Mouse (Mus musculus) midbrain, embryonic 13.5 days (tissue): ENCODE results near the gene Gm28308. TPM values are rescaled to one million over a fixed set of nuclear protein-coding genes. Genes with fewer than 3 reads are reported as not detected.

Experiments
- ATAC-seq: fragments of 200-750 bp; cut with Nextera tagmentation; 2 replicates; pipeline ENCODE4 v1.8.0; 2017; ENCODE audit warnings: mild to moderate bottlenecking, moderate TSS enrichment, moderate library complexity
- H3K27ac ChIP-seq: fragments of 300-500 bp; sonication (generic); 2 replicates; pipeline ENCODE4 v1.5.1; 2015; ENCODE audit warnings: inconsistent platforms, mild to moderate bottlenecking, moderate library complexity
- H3K27me3 ChIP-seq: fragments of 300-500 bp; sonication (generic); 2 replicates; pipeline ENCODE4 v1.6.1; 2015; ENCODE audit warnings: mild to moderate bottlenecking, inconsistent platforms
- H3K36me3 ChIP-seq: fragments of 300-500 bp; sonication (generic); 2 replicates; pipeline ENCODE4 v1.6.1; 2015; ENCODE audit warnings: mild to moderate bottlenecking, inconsistent platforms
- H3K4me1 ChIP-seq: fragments of 300-500 bp; sonication (generic); replicated peaks from 2 replicates; pipeline ENCODE4 v1.6.1; 2015; ENCODE audit warnings: inconsistent platforms
- H3K4me2 ChIP-seq: fragments of 300-500 bp; sonication (generic); replicated peaks from 2 replicates; pipeline ENCODE4 v1.6.1; 2015; ENCODE audit warnings: moderate library complexity, mild to moderate bottlenecking, inconsistent platforms
- H3K4me3 ChIP-seq: fragments of 300-500 bp; sonication (generic); replicated peaks from 2 replicates; pipeline ENCODE4 v1.5.1; 2015; ENCODE audit warnings: mild to moderate bottlenecking, inconsistent platforms
- H3K9ac ChIP-seq: fragments of 300-500 bp; sonication (generic); replicated peaks from 2 replicates; pipeline ENCODE4 v1.6.1; 2015; ENCODE audit warnings: mild to moderate bottlenecking, inconsistent platforms
- H3K9me3 ChIP-seq: fragments of 300-500 bp; sonication (generic); 2 replicates; pipeline ENCODE4 v1.6.1; 2016; ENCODE audit warnings: mild to moderate bottlenecking, inconsistent platforms
- WGBS: fragments of 180-500 bp; shearing (Covaris S2); methylation state at CpG from one replicate; pipeline ENCODE4 v1.1.7; 2015; 5-methylcytosine and 5-hydroxymethylcytosine counted together
- polyA plus RNA-seq: library from polyadenylated mRNA; unstranded; fragments of >200 nt; fragmentation: Nextera tagmentation; extraction: Ambion mirVana; gene quantifications from 2 replicates; pipeline ENCODE4 v1.2.1, GENCODE M21; 2015

Gene Gm28308
- polyA plus RNA-seq, 1 experiment from 2014 or later: not detected

DNA sequence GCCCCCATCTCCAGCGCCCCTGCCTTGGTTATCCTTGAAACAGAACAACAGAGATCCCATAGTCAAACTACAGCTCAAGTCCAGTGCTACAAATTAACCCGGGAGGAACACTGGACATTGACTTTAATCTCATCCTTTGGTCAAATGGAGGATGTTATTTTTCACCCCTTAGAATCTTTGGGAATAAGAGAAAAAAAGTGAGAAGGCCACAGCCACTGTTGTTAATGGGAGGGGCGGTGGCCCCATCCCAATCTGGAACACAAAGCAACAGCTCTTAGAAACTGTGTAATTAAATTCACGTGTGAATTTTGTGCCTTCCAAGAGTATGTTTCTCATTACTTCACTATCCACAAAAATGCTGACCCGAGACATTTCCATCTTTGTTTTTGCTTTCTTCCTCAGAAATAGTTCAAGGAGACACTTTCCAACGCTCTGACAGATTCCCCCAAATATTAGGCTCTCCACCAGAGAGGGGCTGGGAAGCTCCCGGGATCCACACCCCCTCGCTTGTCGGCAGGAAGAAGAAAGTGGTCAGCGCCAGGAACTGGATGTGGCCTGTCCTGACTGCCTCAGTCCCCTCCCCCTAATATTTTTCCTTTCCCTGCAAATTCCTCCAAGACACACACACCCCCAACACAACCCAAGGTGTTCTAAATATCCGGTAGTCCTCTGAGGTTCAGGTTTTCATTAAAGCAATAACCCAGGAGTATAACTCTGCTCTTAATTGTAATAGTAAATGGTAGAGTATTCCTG lies 14.5 kb upstream of the Gm28308 start:
- Histone ChIP-seq H3K36me3 (no peaks in the 10 kb centered on the region), H3K4me1 (no peaks in the 10 kb centered on the region), H3K9ac (no peak overlapping the region), H3K9me3 (no peaks in the 10 kb centered on the region), H3K4me3 (no peak overlapping the region), H3K4me2 (no peak overlapping the region), H3K27ac (no peak overlapping the region), H3K27me3 (peaks cover 97% of the 10 kb centered on the region)
- 2% methylated on average over 11 of the region's 11 CpGs for WGBS
- no peak for ATAC-seq

DNA sequence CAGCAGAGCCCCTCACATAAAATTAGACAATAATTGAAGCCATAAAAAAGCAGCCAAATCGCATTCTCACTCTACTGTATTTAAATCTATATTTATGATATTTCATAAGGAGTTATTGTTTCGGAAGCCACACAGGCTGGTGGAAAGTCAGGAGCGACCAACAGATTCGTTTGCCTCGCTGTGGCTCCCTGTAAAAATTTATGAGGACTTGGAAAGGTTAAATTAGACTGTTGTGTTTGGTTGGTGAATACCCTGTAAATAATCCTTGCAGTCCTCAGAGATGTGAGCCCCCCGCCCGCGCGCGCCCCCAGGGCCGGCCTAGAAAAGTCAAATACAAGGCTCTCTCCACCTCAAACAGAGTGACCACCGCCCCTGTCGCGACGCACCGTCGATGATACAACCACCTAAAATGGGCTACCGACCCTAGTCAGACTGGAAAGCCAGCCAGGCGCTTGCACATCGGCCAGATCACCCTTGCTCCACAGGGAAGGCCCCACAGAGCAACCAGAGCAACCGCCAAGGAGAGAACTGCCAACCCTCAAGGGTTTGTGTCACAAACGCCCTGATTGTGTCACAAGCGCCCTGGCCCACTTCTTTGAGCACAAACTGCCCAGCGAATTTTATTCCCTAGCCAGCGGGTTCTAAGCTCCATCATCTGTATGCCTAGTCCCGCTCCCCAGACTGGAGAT lies 13.6 kb upstream of the Gm28308 start:
- 3% methylated on average over 26 of the region's 26 CpGs for WGBS
- H3K9ac ChIP-seq: no peak overlapping the region
- no peaks in the 10 kb centered on the region for H3K36me3 ChIP-seq
- H3K4me2 ChIP-seq: no peak overlapping the region
- H3K27ac ChIP-seq: no peak overlapping the region
- ATAC-seq: no peak
- H3K9me3 ChIP-seq: no peaks in the 10 kb centered on the region
- no peaks in the 10 kb centered on the region for H3K4me1 ChIP-seq
- peaks cover 97% of the 10 kb centered on the region for H3K27me3 ChIP-seq
- no peak overlapping the region for H3K4me3 ChIP-seq

DNA sequence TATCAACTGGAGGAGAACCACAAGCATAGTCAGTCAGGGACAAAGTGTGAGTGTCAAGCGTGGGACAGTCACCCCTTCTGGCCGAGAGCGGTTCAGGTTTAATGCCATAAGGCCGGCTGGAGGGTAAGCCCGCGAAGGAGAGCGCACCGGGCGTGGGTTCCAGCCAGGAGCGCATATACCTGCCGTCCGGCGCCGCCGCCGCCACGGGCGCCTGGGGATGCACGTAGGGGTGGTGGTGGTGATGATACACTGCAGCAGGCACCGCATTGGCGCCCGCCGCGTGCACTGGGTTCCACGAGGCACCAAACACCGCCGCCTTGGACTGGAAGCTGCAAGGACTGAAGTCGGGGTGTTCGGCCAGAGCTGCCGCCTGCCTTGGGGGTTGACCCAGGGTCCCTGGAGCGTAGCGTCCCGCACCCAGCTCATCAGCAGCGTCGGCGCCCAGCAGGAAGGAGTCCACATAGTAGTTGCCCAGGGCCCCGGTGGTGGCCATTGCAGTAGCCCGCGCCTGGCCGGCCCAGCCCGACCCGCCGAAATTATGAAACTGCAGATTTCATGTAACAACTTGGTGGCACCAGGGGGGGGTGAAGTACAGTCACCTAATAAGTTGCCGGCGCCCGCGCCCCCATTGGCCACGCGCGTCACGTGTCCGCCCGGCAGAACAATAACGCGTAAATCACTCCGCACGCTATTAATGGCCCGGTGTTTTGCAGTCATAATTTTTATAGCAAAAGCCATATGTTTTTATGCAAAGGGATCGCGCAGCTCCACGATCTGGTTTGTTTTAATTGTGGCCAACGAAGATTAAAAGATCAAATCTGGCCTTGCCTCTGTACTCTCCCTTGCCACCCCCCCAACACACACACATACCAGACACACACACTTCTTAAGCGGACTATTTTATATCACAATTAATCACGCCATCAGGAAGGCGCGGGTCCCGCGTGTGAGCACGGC lies 12.8 kb upstream of the Gm28308 start:
- 3% methylated on average over 69 of the region's 69 CpGs for whole genome bisulfite sequencing
- Histone ChIP-seq H3K4me1 (peaks cover 4% of the 10 kb centered on the region), H3K36me3 (no peaks in the 10 kb centered on the region), H3K9me3 (no peaks in the 10 kb centered on the region), H3K9ac (no peak overlapping the region), H3K4me3 (no peak overlapping the region), H3K4me2 (no peak overlapping the region), H3K27ac (no peak overlapping the region), H3K27me3 (peaks cover 99% of the 10 kb centered on the region)
- ATAC-seq: no peak

DNA sequence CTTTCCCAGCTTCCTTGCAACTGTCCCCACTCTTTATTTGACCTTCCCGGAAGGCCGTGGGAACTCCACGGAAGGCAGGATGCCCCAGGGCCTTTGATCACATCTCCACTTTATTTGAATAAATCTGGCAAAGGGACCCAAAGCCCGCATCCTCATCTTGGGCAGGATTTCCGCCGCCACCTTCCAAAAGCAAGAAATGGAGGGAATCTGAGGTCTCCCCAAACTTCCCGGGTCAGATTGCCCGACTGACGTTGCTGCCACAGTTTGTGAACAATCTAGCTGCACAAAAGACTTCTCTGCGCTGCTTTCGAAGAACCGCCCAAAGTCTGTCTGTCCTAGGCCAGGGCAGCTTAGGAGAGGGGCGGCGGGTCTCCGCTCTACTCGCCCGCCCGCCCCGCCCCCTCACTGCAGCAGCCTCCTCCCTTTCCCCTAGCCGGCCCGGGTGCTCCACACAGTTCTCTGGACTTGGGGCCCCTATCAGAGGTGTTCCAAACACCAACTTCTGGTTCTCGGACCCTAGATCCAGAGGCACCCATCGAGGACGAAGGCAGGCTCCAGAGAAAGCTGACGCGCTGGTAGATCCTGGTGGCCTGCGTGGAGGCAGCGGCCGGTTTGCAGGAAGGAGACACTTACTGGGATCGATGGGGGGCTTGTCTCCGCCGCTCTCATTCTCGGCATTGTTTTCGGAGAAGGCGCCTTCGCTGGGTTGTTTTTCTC lies 11.9 kb upstream of the Gm28308 start:
- Histone ChIP-seq H3K36me3 (no peaks in the 10 kb centered on the region), H3K27ac (no peak overlapping the region), H3K9ac (no peak overlapping the region), H3K4me1 (peaks cover 4% of the 10 kb centered on the region), H3K9me3 (no peaks in the 10 kb centered on the region), H3K4me2 (no peak overlapping the region), H3K27me3 (peaks cover 99% of the 10 kb centered on the region), H3K4me3 (no peak overlapping the region)
- ATAC-seq: no peak
- 2% methylated on average over 36 of the region's 36 CpGs for WGBS

DNA sequence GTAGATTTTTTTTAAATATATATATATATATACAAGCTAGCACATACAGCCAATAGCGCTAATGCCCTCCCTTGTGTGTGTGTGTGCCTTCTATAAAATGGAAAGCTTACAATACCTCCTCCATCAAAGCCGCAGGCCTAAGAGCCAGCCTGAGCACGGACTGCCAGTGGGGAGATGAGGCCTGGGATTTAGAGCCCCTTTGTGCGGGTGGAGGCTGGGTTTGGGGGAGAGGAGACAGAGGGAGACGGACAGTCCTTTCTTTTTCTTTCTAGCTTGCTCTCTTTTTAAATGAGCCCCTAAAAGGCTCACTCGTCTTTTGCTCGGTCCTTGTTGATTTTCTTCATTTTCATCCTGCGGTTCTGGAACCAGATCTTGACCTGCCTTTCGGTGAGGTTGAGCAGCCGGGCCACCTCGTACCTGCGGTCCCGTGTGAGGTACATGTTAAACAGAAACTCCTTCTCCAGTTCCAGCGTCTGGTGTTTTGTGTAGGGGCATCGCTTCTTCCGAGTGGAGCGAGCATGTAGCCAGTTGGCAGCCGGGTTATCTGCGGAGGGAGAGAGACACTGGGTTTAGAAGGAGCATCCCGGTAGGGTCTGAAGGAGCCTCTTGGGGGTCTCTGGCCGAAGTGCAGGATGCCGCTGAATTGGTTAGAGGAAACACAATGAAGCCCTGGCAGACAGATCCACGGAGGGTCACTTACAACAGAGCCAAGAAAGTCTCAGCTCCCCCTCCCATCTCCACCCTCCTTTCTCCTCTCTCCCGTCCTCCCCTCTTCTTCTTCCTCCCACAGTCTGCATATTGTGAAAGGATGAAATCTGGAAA lies 11.0 kb upstream of the Gm28308 start:
- Histone ChIP-seq H3K4me3 (no peak overlapping the region), H3K9me3 (no peaks in the 10 kb centered on the region), H3K27me3 (peaks cover 99% of the 10 kb centered on the region), H3K36me3 (no peaks in the 10 kb centered on the region), H3K4me2 (no peak overlapping the region), H3K4me1 (peaks cover 4% of the 10 kb centered on the region), H3K27ac (no peak overlapping the region), H3K9ac (no peak overlapping the region)
- ATAC-seq: no peak
- 1% methylated on average over 24 of the region's 24 CpGs for WGBS

DNA sequence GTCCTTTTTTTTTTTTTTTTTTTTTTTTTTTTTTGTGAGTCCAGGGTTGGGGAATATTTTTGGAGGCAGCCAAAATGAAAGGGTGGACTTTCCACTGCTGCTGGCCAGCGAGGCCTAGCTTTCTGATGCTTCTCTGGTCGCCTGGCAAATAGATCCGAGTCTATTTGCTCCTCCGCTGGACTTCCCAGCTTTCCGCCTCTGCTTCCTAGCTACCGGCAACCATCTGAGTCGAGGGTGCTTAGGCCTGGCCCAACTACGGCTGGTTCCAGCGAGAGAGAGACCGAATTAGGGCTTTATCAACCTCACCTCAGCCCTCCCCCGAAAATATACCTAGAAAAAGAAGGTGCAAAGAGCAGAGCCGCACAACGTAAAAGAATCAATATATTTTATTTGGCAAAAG lies 9.6 kb upstream of the Gm28308 start:
- H3K4me1 ChIP-seq: peaks cover 4% of the 10 kb centered on the region
- H3K9me3 ChIP-seq: no peaks in the 10 kb centered on the region
- no peak overlapping the region for H3K4me3 ChIP-seq
- H3K9ac ChIP-seq: no peak overlapping the region
- peaks cover 100% of the 10 kb centered on the region for H3K27me3 ChIP-seq
- ATAC-seq: no peak
- no peak overlapping the region for H3K4me2 ChIP-seq
- no peaks in the 10 kb centered on the region for H3K36me3 ChIP-seq
- H3K27ac ChIP-seq: no peak overlapping the region
- WGBS: 11% methylated on average over 13 of the region's 13 CpGs

DNA sequence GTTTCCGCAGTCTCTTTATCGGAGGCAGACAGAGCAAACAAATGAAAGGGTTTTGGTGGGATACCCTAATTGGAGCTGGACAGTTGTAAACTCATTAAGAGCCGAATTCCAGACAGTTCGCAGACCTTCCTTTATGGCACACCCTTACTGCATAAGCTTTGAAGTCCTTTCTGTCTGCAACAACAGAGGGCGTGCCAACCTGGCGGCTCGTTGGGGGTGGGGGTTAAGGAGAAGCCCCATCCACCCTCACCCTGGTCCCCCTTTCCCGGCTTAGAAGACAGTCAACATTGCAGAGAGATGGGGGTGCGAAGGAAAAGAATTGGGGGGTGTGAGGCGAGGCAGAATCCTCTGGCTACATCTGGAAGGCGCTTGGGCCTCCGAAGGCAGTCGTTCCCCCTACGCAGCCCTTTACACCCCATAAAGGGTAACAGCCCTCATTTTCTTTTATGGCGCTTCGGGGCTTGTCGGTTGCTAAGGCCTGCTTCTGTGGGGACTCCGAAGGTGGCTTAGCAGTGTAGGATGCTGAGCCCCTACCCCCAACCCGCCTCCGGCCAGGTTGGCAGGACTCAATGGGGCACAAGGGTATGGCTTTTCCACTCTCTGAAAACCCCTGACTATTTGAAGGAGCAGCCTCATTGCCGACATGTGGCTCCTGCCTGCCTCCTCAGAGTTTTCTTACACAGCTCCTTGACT lies 9.0 kb upstream of the Gm28308 start:
- H3K27ac ChIP-seq: no peak overlapping the region
- no peak overlapping the region for H3K9ac ChIP-seq
- H3K4me1 ChIP-seq: peaks cover 9% of the 10 kb centered on the region
- H3K4me2 ChIP-seq: peak overlapping the region; percentile 67
- peak; percentile 48 for ATAC-seq
- peak overlapping the region; percentile 44; the same call in 1 of the 2 replicates for H3K4me3 ChIP-seq
- 7% methylated on average over 21 of the region's 21 CpGs for WGBS
- H3K36me3 ChIP-seq: no peaks in the 10 kb centered on the region
- H3K9me3 ChIP-seq: no peaks in the 10 kb centered on the region
- peaks cover 100% of the 10 kb centered on the region for H3K27me3 ChIP-seq

DNA sequence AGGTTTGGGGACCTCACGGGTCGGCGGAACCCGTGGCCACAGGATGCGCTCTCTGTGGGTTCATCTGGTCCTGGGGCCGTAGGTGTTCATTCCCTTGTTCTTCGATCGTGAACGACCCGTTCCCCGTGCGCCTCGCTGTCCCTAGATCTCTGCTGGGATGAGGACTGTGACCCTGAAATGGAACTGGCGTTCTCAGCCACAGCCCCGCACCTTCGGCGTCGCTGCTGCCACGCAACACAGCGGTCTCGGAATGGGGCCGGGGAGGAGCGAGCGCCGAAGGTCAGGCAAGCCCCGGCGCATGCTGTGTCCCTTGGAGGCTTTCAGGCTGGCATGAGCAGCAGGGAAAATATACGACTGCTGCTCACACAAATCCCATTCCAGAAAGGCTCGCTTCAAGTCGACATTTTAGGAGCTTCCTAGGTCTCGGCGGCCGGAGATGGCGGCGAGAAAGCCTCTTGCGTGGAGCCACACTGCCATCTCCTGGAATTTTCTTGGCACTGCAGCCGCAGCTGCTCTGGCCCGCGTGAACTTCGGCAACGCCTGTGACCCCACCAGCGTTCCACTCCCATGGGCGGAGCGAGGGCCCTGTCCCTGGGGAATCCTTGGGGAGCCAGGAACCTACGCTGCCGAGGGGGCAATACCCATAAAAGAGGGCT lies 8.3 kb upstream of the Gm28308 start, which contains the start of gene Hoxa7:
Hoxa7 (minus strand) TSS at position 518 of the 656 bp plus-strand sequence.
- ATAC-seq: peak; percentile 76
- Histone ChIP-seq H3K36me3 (no peaks in the 10 kb centered on the region), H3K4me2 (peak within 1 kb of the TSS; percentile 67), H3K27ac (no peak within 1 kb of the TSS), H3K9ac (peak within 1 kb of the TSS; percentile 59; the same call in 1 of the 2 replicates), H3K4me3 (peak within 1 kb of the TSS; percentile 44), H3K27me3 (peaks cover 100% of the 10 kb centered on the region), H3K9me3 (no peaks in the 10 kb centered on the region), H3K4me1 (peaks cover 13% of the 10 kb centered on the region)
- 1% methylated on average over 46 of the region's 46 CpGs for WGBS

DNA sequence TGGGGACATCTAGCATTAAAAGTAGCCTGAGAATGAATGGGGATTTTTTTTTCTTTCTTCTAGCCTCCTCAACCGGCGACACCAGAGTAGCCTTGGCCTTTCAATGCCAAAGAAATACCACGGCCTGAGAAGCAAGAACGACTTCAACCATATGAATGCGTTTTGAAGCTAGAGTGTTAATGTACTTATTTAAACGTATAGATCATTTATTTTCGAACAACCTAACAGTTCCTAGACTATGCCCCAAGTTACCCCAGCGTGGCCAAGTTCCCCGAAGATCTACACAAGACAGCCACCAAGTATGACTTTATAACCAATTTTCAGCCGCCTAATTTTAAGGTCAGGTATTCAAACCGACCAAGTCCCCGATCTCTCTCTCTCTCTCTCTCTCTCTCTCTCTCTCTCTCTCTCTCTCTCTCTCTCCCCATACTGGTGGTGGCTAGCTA lies 7.7 kb upstream of the Gm28308 start:
- 6% methylated on average over 12 of the region's 12 CpGs for WGBS
- H3K4me3 ChIP-seq: peak overlapping the region; percentile 44; the same call in 1 of the 2 replicates
- no peaks in the 10 kb centered on the region for H3K36me3 ChIP-seq
- no peaks in the 10 kb centered on the region for H3K9me3 ChIP-seq
- H3K4me1 ChIP-seq: peaks cover 13% of the 10 kb centered on the region
- H3K27me3 ChIP-seq: peaks cover 100% of the 10 kb centered on the region
- peak overlapping the region; percentile 67 for H3K4me2 ChIP-seq
- H3K9ac ChIP-seq: no peak overlapping the region
- ATAC-seq: no peak
- H3K27ac ChIP-seq: no peak overlapping the region
